Mouse (Mus musculus) colon, adult 2 months (tissue): ENCODE measurements around the gene Gm21943. TPM values are rescaled to one million over a fixed set of nuclear protein-coding genes. Genes with fewer than 3 reads are reported as not detected.

Experiments
- polyA plus RNA-seq: library from polyadenylated mRNA; depleted of rRNA; stranded (reverse); fragments of >200 nt; gene quantifications from 2 replicates; pipeline ENCODE4 v1.2.3, GENCODE M21; 2012; rRNA removed

The Gm21943 gene
- polyA plus RNA-seq = not detected in 2 replicates

DNA sequence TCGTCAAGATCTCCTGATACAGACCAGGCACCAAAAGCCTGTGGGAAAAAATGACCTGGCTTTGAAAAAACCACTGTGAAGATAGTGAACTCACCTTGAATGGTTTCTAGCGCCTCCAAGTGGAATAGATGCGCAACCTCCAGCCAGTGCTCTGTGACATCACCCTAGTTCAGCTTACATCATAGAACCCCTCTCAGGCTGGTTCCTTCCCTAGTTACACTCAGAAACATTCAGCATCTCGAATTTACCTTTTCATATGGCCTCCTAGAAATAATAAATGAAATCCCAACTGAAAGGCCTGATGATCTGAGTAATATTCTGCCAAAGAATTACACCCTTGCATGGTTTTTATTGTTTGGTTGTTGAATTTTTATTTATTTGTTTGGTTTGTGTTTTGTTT lies at the start of gene Gm21943:
TSS of gene Gm21943 (minus strand) at position 101 of the 400 bp plus-strand sequence.

Other genes with a start within 250 kb of the Gm21943 start
- gene Gm28961, start 172.0 kb upstream of the Gm21943 start, polyA plus RNA-seq = not detected in 2 replicates